ENCODE assay signal across 29 mouse cellular contexts in genomic region chr4:25713907-25714306, GRCm38 (mm10).
A peak's percentile ranks its signal among the peaks of the same experiment; 100 is the strongest.
DNase-seq lines count a peak whose midpoint lies in the region; ATAC-seq and TF ChIP-seq lines count a peak whose summit lies in the region.
"Had no signal": no experiment of that assay in that cellular context is flagged by ENCODE, and none has a peak within 500 bp of the region (broad histone marks: within the 10 kb centered on the region; RNA-seq: fewer than 3 reads in every experiment).

No protein-coding gene starts in this region.

- H3K4me2 ChIP-seq in hindbrain, embryonic 15.5 days: no peak overlapping the region
- H3K4me2 ChIP-seq in hindbrain, embryonic 12.5 days (replicated peaks): no peak overlapping the region
- no peak overlapping the region for H3K4me2 ChIP-seq in midbrain, postnatal 0 days (ENCODE audit: low read depth, low read length, poor library complexity, severe bottlenecking)
- no peak overlapping the region for H3K4me2 ChIP-seq in midbrain, embryonic 11.5 days
- H3K4me2 ChIP-seq: embryonic facial prominence, embryonic 13.5 days; forebrain, embryonic 12.5 days; forebrain, embryonic 15.5 days; heart, embryonic 12.5 days; heart, embryonic 15.5 days had no signal

- no peaks in the 10 kb centered on the region for H3K9me3 ChIP-seq in hindbrain, embryonic 15.5 days
- H3K9me3 ChIP-seq in hindbrain, embryonic 12.5 days (replicated peaks): 0 out of 2 replicates have a peak, but pooled peaks cover 3% of the 10 kb centered on the region
- no peaks in the 10 kb centered on the region for H3K9me3 ChIP-seq in midbrain, postnatal 0 days (ENCODE audit: low read length)
- H3K9me3 ChIP-seq in midbrain, embryonic 11.5 days (ENCODE audit: control insufficient read depth, low read length): no peaks in the 10 kb centered on the region
- H3K9me3 ChIP-seq: embryonic facial prominence, embryonic 10.5 days; forebrain, embryonic 15.5 days; G1E; heart, embryonic 15.5 days had no signal

- H3K9ac ChIP-seq in hindbrain, embryonic 15.5 days: no peak overlapping the region
- no peak overlapping the region for H3K9ac ChIP-seq in hindbrain, embryonic 12.5 days
- H3K9ac ChIP-seq in midbrain, postnatal 0 days (replicated peaks; ENCODE audit: low read length, poor library complexity, severe bottlenecking): no peak overlapping the region
- H3K9ac ChIP-seq in midbrain, embryonic 11.5 days (ENCODE audit: low read length): no peak overlapping the region
- H3K9ac ChIP-seq: embryonic facial prominence, embryonic 13.5 days; forebrain, embryonic 12.5 days; forebrain, embryonic 15.5 days; heart, embryonic 12.5 days; heart, embryonic 15.5 days had no signal

- H3K4me3 ChIP-seq in hindbrain, embryonic 15.5 days: no peak overlapping the region
- no peak overlapping the region for H3K4me3 ChIP-seq in hindbrain, embryonic 12.5 days
- no peak overlapping the region for H3K4me3 ChIP-seq in layer of hippocampus, adult 2 months
- H3K4me3 ChIP-seq in midbrain, postnatal 0 days (ENCODE audit: low read depth, low read length): no peak overlapping the region
- no peak overlapping the region for H3K4me3 ChIP-seq in midbrain, embryonic 11.5 days (ENCODE audit: low read depth, low read length)
- H3K4me3 ChIP-seq: embryonic facial prominence, embryonic 10.5 days; embryonic facial prominence, embryonic 13.5 days; erythroblast, embryonic 14.5 days; forebrain, embryonic 12.5 days; forebrain, embryonic 15.5 days; heart, embryonic 12.5 days; heart, embryonic 15.5 days had no signal

- no peaks in the 10 kb centered on the region for H3K36me3 ChIP-seq in hindbrain, embryonic 15.5 days
- H3K36me3 ChIP-seq in hindbrain, embryonic 12.5 days: no peaks in the 10 kb centered on the region
- no peaks in the 10 kb centered on the region for H3K36me3 ChIP-seq in midbrain, postnatal 0 days (ENCODE audit: insufficient read depth, low read length)
- no peaks in the 10 kb centered on the region for H3K36me3 ChIP-seq in midbrain, embryonic 11.5 days (ENCODE audit: control insufficient read depth, insufficient read depth, low read length)
- H3K36me3 ChIP-seq: embryonic facial prominence, embryonic 10.5 days; embryonic facial prominence, embryonic 13.5 days; forebrain, embryonic 12.5 days; forebrain, embryonic 15.5 days; G1E; heart, embryonic 12.5 days; heart, embryonic 15.5 days had no signal

- ATAC-seq in hindbrain, embryonic 15.5 days (ENCODE audit: low FRiP score, low read depth): no peak
- no peak for ATAC-seq in hindbrain, embryonic 12.5 days (ENCODE audit: low FRiP score)
- no peak for ATAC-seq in midbrain, postnatal 0 days (ENCODE audit: low FRiP score)
- ATAC-seq in midbrain, embryonic 11.5 days (ENCODE audit: low FRiP score): no peak
- ATAC-seq: forebrain, embryonic 15.5 days; intestine, postnatal 0 days; Patski had no signal

- no peak for TF ChIP-seq CTCF in layer of hippocampus, adult 2 months (conservative IDR thresholded peaks at IDR 0.05)
- TF ChIP-seq CTCF in midbrain, postnatal 0 days (IDR thresholded peaks at IDR 0.05): no peak

- 34% methylated on average over 2 of the region's 2 CpGs for whole genome bisulfite sequencing in hindbrain, embryonic 15.5 days
- WGBS in hindbrain, embryonic 12.5 days: 58% methylated on average over 2 of the region's 2 CpGs
- 40% methylated on average over 2 of the region's 2 CpGs for WGBS in midbrain, postnatal 0 days
- 58% methylated on average over 2 of the region's 2 CpGs for WGBS in midbrain, embryonic 11.5 days

- DNase-seq in cerebellum, adult 9-11 months: peak; percentile 21
- no peak for DNase-seq in cerebellum, adult 11 months
- DNase-seq in layer of hippocampus, adult 2 months (ENCODE audit: low spot score in 2 of 2): no peak
- no peak for DNase-seq in layer of hippocampus, postnatal 36 days
- DNase-seq in midbrain, postnatal 0 days (ENCODE audit: low spot score): peak; percentile 21
- no peak for DNase-seq in midbrain, embryonic 11.5 days (ENCODE audit: low spot score, missing footprints)
- DNase-seq: adrenal gland, adult 2 months; adrenal gland, postnatal 14 days; B cell, adult 2 months; cerebellum, postnatal 36 days; embryo, embryonic 11 days; gastrocnemius, postnatal 25 days; heart, adult 18-20 months; heart, postnatal 10 days; heart, postnatal 36 days; kidney, adult 2 months had no signal

- no peaks in the 10 kb centered on the region for H3K4me1 ChIP-seq in hindbrain, embryonic 15.5 days (replicated peaks)
- no peaks in the 10 kb centered on the region for H3K4me1 ChIP-seq in hindbrain, embryonic 12.5 days
- no peaks in the 10 kb centered on the region for H3K4me1 ChIP-seq in midbrain, postnatal 0 days (ENCODE audit: insufficient read depth, low read length)
- H3K4me1 ChIP-seq in midbrain, embryonic 11.5 days (ENCODE audit: control insufficient read depth, insufficient read depth, low read length): no peaks in the 10 kb centered on the region
- H3K4me1 ChIP-seq: embryonic facial prominence, embryonic 10.5 days; embryonic facial prominence, embryonic 13.5 days; forebrain, embryonic 12.5 days; forebrain, embryonic 15.5 days; heart, embryonic 12.5 days; heart, embryonic 15.5 days had no signal

- H3K27ac ChIP-seq in hindbrain, embryonic 15.5 days (replicated peaks): 0 out of 2 replicates have a peak overlapping the region, but pooled peaks have one; percentile 48
- H3K27ac ChIP-seq in hindbrain, embryonic 12.5 days: no peak overlapping the region
- peak overlapping the region; percentile 1; the same call in 1 of the 2 replicates for H3K27ac ChIP-seq in layer of hippocampus, adult 2 months
- no peak overlapping the region for H3K27ac ChIP-seq in midbrain, postnatal 0 days (ENCODE audit: low read depth, low read length)
- H3K27ac ChIP-seq in midbrain, embryonic 11.5 days (ENCODE audit: low read depth, low read length): no peak overlapping the region
- H3K27ac ChIP-seq: embryonic facial prominence, embryonic 10.5 days; embryonic facial prominence, embryonic 13.5 days; forebrain, embryonic 12.5 days; forebrain, embryonic 15.5 days; heart, embryonic 15.5 days had no signal

- no peaks in the 10 kb centered on the region for H3K27me3 ChIP-seq in hindbrain, embryonic 15.5 days
- H3K27me3 ChIP-seq in hindbrain, embryonic 12.5 days: no peaks in the 10 kb centered on the region
- H3K27me3 ChIP-seq in midbrain, postnatal 0 days (ENCODE audit: insufficient read depth, low read length): no peaks in the 10 kb centered on the region
- no peaks in the 10 kb centered on the region for H3K27me3 ChIP-seq in midbrain, embryonic 11.5 days (ENCODE audit: control insufficient read depth, insufficient read depth, low read length)
- H3K27me3 ChIP-seq: CH12.LX; embryonic facial prominence, embryonic 13.5 days; forebrain, embryonic 12.5 days; forebrain, embryonic 15.5 days; heart, embryonic 12.5 days; heart, embryonic 15.5 days; Patski had no signal

Comparison
In these comparisons a context has a peak if more than half of its experiments do, and no peak if none do; other contexts are left out.
1. DNase-seq: peak in cerebellum, adult 9-11 months (single experiment) and midbrain, postnatal 0 days (single experiment); none in cerebellum, adult 11 months (single experiment), layer of hippocampus, adult 2 months (0 of 2), layer of hippocampus, postnatal 36 days (0 of 2) and midbrain, embryonic 11.5 days (single experiment).
2. H3K27ac ChIP-seq: peak in hindbrain, embryonic 15.5 days (single experiment) and layer of hippocampus, adult 2 months (single experiment); none in hindbrain, embryonic 12.5 days (single experiment), midbrain, postnatal 0 days (single experiment) and midbrain, embryonic 11.5 days (single experiment).